Mouse (Mus musculus) stomach, adult 2 months (tissue): ENCODE results near the gene Prune2. TPM values are rescaled to one million over a fixed set of nuclear protein-coding genes. Genes with fewer than 3 reads are reported as not detected.

ENCODE experiments used
- polyA plus RNA-seq: library from polyadenylated mRNA; depleted of rRNA; stranded (reverse); fragments of >200 nt; gene quantifications from 2 replicates; pipeline ENCODE4 v1.2.3, GENCODE M21; 2012; rRNA removed

Prune2 gene
- polyA plus RNA-seq, result 0.09 and 0.43 TPM in 2 replicates

DNA sequence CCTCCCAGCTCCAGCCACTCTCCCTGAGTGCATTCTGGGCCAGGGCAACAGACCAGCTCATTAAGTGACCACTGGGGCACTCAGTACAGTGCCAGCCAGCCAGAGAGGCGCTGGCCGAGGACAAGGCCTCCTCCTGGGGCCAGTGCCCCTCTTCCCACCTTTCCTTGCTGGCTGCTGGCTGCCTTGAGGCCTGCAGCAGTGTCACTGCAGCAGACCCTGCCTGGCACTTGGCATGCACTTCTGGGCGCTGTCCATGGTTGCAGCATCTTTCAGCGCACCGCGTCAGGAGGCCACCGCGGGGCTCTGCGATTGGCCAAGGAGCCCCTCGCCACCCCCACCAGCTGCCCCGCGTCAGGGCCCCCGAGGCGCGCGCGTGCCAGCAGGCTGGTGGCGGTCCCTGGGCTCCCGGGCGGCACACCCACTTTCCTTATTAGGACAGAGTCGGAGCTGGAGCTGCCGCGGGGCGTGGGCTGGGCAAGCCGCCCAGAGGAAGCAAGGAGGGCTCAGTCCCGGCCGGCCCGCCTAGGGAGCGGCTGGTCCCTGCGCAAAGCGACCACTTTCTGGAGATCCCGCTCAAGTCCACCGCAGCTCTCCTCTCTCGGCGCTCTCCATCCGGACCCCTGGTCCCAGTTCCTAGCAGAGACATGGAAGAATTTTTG, at the start of gene Prune2:
Prune2 (plus strand) TSS at position 506 of the 659 bp plus-strand sequence.

Other genes with a start within 250 kb of the Prune2 start
- 0.11 and 0.26 TPM in 2 replicates for gene Vps13a, start 175.2 kb upstream of the Prune2 start, polyA plus RNA-seq
- not detected in 2 replicates for gene Foxb2, start 82.3 kb upstream of the Prune2 start, polyA plus RNA-seq